ENCODE assay signal across 13 mouse cellular contexts in genomic region chr6:8644703-8645102, GRCm38 (mm10).
DNase-seq lines count a peak whose midpoint lies in the region; ATAC-seq lines count a peak whose summit lies in the region.
"Had no signal": no experiment of that assay in that cellular context is flagged by ENCODE, and none has a peak within 500 bp of the region (broad histone marks: within the 10 kb centered on the region; RNA-seq: fewer than 3 reads in every experiment).

No protein-coding gene starts in this region.

- H3K9me3 ChIP-seq in limb, embryonic 13.5 days, result no peaks in the 10 kb centered on the region
- H3K9me3 ChIP-seq in midbrain, embryonic 16.5 days (replicated peaks; ENCODE audit: control insufficient read depth, low read length, poor library complexity, severe bottlenecking), result no peaks in the 10 kb centered on the region
- H3K9me3 ChIP-seq: heart, embryonic 15.5 days; liver, embryonic 15.5 days had no signal

- H3K4me3 ChIP-seq in limb, embryonic 13.5 days, result no peak overlapping the region
- H3K4me3 ChIP-seq in midbrain, embryonic 16.5 days (ENCODE audit: low read depth, low read length), result no peak overlapping the region
- H3K4me3 ChIP-seq: heart, embryonic 15.5 days; liver, embryonic 15.5 days had no signal

- no peak overlapping the region for H3K9ac ChIP-seq in limb, embryonic 13.5 days
- H3K9ac ChIP-seq in midbrain, embryonic 16.5 days (ENCODE audit: low read depth, low read length), result no peak overlapping the region
- H3K9ac ChIP-seq: heart, embryonic 15.5 days; liver, embryonic 15.5 days had no signal

- peak; percentile 77 for ATAC-seq in frontal cortex, adult (ENCODE audit: low TSS enrichment)
- no peak for ATAC-seq in limb, embryonic 13.5 days (ENCODE audit: low FRiP score, low read depth)
- no peak for ATAC-seq in midbrain, embryonic 16.5 days

- H3K4me2 ChIP-seq in limb, embryonic 13.5 days (replicated peaks), result no peak overlapping the region
- no peak overlapping the region for H3K4me2 ChIP-seq in midbrain, embryonic 16.5 days (ENCODE audit: low read length)
- H3K4me2 ChIP-seq: heart, embryonic 15.5 days; liver, embryonic 15.5 days had no signal

- no peaks in the 10 kb centered on the region for H3K27me3 ChIP-seq in limb, embryonic 13.5 days
- no peaks in the 10 kb centered on the region for H3K27me3 ChIP-seq in midbrain, embryonic 16.5 days (ENCODE audit: control insufficient read depth, insufficient read depth, low read depth, low read length)
- H3K27me3 ChIP-seq: heart, embryonic 15.5 days; liver, embryonic 15.5 days had no signal

- no peak for DNase-seq in frontal cortex, postnatal 10 days (ENCODE audit: low spot score in 2 of 2)
- peak; percentile 79 for DNase-seq in right cerebral cortex, adult 18-20 months
- no peak for DNase-seq in right cerebral cortex, postnatal 4 days
- no peak for DNase-seq in cerebellum, postnatal 36 days
- DNase-seq in testis, postnatal 10 days (ENCODE audit: low spot score), result no peak
- DNase-seq: cerebellum, adult 11 months; kidney, adult 2 months; thymus, postnatal 14 days had no signal

- peaks cover 26% of the 10 kb centered on the region for H3K4me1 ChIP-seq in limb, embryonic 13.5 days
- no peaks in the 10 kb centered on the region for H3K4me1 ChIP-seq in midbrain, embryonic 16.5 days (ENCODE audit: control insufficient read depth, insufficient read depth, low read length)

- no peaks in the 10 kb centered on the region for H3K36me3 ChIP-seq in limb, embryonic 13.5 days
- H3K36me3 ChIP-seq in midbrain, embryonic 16.5 days (ENCODE audit: control insufficient read depth, insufficient read depth, low read length), result no peaks in the 10 kb centered on the region; the same call in 1 of the 2 replicates
- H3K36me3 ChIP-seq: heart, embryonic 15.5 days; liver, embryonic 15.5 days had no signal

- WGBS in limb, embryonic 13.5 days, result 67% methylated on average over 10 of the region's 10 CpGs
- WGBS in midbrain, embryonic 16.5 days, result 88% methylated on average over 10 of the region's 10 CpGs

- peak overlapping the region; percentile 22; the same call in 1 of the 2 replicates for H3K27ac ChIP-seq in limb, embryonic 13.5 days
- no peak overlapping the region for H3K27ac ChIP-seq in midbrain, embryonic 16.5 days (ENCODE audit: low read length)
- H3K27ac ChIP-seq: heart, embryonic 15.5 days; liver, embryonic 15.5 days had no signal
